Mouse (Mus musculus): ENCODE results near the gene Fiz1. TPM values are rescaled to one million over a fixed set of nuclear protein-coding genes. Genes with fewer than 3 reads are reported as not detected.

The Fiz1 gene
- polyA plus RNA-seq, 1 experiment from 2014 or later, result 48.6 TPM

DNA sequence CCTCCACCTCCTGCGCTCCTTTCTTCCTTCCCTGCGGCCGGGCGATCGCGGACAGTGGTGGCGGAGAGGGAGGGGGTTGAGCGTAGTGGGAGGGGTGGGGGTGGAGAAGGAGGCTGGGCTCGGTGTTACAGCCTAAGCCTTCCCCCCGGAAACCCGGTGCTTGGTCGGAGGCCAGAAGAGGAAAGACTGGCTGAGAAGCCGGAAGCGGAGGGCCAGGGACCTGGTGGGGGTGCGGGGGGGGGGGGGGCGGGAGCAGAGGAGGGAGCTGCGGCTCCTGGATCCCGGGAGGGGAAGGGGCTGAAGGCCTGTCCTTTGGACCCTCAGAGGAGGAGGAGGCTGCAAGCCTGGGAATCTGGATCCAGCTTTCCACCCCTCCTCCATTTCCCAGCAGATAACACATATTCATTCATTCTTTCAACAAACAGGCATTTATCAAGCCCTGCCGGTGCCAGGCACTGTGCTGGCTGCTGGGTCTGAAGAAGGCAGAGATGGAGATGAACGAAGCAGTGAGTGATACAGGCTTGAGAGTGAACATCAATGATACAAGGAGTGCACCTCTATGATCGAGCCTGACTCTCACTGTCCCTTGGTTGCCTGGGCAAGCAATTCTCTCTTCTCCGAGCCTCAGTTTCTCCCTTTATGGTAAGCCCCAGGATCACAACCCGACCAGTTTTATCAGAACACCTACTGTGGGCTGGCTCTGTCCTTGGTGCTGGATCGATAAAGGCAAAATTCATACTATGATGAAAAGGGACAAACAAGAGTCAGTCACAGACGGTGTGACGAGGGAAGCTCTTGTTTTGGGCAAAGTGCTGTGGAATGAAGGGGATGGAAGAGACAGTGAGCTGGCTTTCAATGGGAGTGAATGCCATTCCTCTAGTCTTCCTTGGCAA lies 18.2 kb downstream of the Fiz1 start, which contains the start of gene Zfp579:
Gene Zfp579, minus strand, starts transcription at position 156 of the 893 bp plus-strand sequence.
- peak within 1 kb of the TSS; percentile 76 for H3K4me3 ChIP-seq (ENCODE audit: low read length)
- peaks cover 8% of the 10 kb centered on the region; the same call in 1 of the 2 replicates for H3K27me3 ChIP-seq (ENCODE audit: control insufficient read depth, insufficient read depth, low read length)
- peak within 1 kb of the TSS; percentile 87 for H3K9ac ChIP-seq (ENCODE audit: low read depth, low read length)
- H3K4me2 ChIP-seq (replicated peaks; ENCODE audit: low read depth, low read length), result peak within 1 kb of the TSS; percentile 65
- peak; percentile 86 for ATAC-seq (ENCODE audit: low FRiP score, low TSS enrichment)
- H3K27ac ChIP-seq (ENCODE audit: low read depth, low read length), result peak within 1 kb of the TSS; percentile 52; the same call in 1 of the 2 replicates
- peaks cover 13% of the 10 kb centered on the region; the same call in 1 of the 2 replicates for H3K4me1 ChIP-seq (ENCODE audit: control insufficient read depth, insufficient read depth, low read length)
- WGBS, result 6% methylated on average over 18 of the region's 26 CpGs
- H3K36me3 ChIP-seq (ENCODE audit: control insufficient read depth, insufficient read depth, low read length), result peaks cover 19% of the 10 kb centered on the region
- peaks cover 17% of the 10 kb centered on the region for H3K9me3 ChIP-seq (ENCODE audit: control insufficient read depth, low read length)

- Histone ChIP-seq H3K9me3 (ENCODE audit: control insufficient read depth, low read length) (peaks cover 17% of the 10 kb centered on the region), H3K9ac (ENCODE audit: low read depth, low read length) (peak overlapping the region; percentile 87), H3K4me1 (ENCODE audit: control insufficient read depth, insufficient read depth, low read length) (peaks cover 13% of the 10 kb centered on the region; the same call in 1 of the 2 replicates), H3K27me3 (ENCODE audit: control insufficient read depth, insufficient read depth, low read length) (peaks cover 8% of the 10 kb centered on the region; the same call in 1 of the 2 replicates), H3K27ac (ENCODE audit: low read depth, low read length) (no peak overlapping the region), H3K36me3 (ENCODE audit: control insufficient read depth, insufficient read depth, low read length) (peaks cover 19% of the 10 kb centered on the region), H3K4me2 (replicated peaks; ENCODE audit: low read depth, low read length) (peak overlapping the region; percentile 65), H3K4me3 (ENCODE audit: low read length) (peak overlapping the region; percentile 76)
- WGBS, result 6% methylated on average over 19 of the region's 19 CpGs
- no peak for ATAC-seq (ENCODE audit: low FRiP score, low TSS enrichment)
Observed at GRCm38 (mm10) chr7:4995268-4996002, 19.1 kb downstream of the Fiz1 start.

DNA sequence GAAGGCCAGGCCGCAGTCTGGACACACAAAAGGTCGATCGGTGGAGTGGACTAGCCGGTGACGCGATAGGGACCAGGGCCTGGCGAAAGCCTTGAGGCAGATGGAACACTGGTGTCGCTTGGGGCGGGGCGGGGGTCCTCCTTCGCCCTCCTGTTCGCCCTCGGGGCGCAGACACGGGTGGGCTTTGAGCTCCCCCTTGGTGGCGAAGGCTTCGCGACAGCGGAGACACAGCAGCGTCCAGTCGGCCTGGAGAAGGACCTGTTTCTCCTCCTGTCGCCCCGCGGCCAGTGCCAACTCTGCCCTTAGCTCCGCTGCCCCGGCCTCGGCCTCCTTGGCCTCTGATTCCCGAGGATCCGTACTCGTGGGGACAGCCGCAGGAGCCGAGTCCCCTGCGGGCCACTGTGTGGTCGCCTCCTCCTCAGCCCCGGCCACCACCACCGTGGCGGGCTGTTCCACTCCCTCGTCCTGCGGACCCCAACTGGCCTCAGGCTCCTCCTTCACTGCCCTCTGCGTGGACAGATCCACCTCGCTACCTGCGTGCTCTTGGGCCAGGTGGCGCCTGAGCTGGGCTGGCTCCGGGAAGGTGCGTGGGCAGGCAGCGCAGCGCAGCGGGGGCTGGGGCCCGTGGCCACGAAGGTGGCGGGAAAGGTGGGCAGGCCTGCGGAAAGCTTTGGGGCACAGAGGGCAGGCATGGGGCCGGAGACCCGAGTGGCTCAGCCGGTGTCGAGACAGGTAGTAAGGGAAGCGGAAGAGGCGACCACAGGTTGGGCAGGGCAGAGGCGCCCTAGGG lies 20.3 kb downstream of the Fiz1 start:
- Histone ChIP-seq H3K27me3 (ENCODE audit: control insufficient read depth, insufficient read depth, low read length) (peaks cover 8% of the 10 kb centered on the region; the same call in 1 of the 2 replicates), H3K27ac (ENCODE audit: low read depth, low read length) (no peak overlapping the region), H3K9me3 (ENCODE audit: control insufficient read depth, low read length) (peaks cover 17% of the 10 kb centered on the region), H3K36me3 (ENCODE audit: control insufficient read depth, insufficient read depth, low read length) (peaks cover 19% of the 10 kb centered on the region), H3K4me1 (ENCODE audit: control insufficient read depth, insufficient read depth, low read length) (peaks cover 13% of the 10 kb centered on the region; the same call in 1 of the 2 replicates), H3K4me3 (ENCODE audit: low read length) (peak overlapping the region; percentile 9), H3K4me2 (replicated peaks; ENCODE audit: low read depth, low read length) (peak overlapping the region; percentile 65; the same call in 1 of the 2 replicates), H3K9ac (ENCODE audit: low read depth, low read length) (peak overlapping the region; percentile 18; the same call in 1 of the 2 replicates)
- 52% methylated on average over 59 of the region's 59 CpGs for WGBS
- ATAC-seq (ENCODE audit: low FRiP score, low TSS enrichment), result no peak

GRCm38 (mm10) chr7:4993347-4993998 lies 21.0 kb downstream of the Fiz1 start:
- H3K4me2 ChIP-seq (replicated peaks; ENCODE audit: low read depth, low read length), result no peak overlapping the region

DNA sequence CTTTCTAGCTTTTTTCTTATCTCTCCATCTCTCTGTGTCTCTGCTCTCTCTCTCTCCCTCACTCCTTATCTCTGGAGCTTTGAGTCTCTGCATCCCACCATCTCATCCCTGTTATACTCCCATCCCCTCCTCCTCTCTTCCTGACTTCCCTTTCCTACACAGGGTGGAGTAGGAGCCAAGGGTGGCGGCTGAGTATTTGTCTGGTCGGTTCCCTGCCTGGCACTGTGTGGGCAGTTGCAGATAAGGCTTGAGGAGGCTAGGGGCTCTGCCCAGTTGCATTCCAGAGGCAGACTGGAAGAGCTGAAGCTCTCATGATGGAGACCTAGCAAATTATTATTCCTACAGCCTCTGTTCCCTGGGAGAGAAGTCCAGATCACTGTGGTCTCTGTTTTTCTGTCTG lies 26.2 kb downstream of the Fiz1 start:
- H3K9me3 ChIP-seq (ENCODE audit: control insufficient read depth, low read length), result peaks cover 7% of the 10 kb centered on the region; the same call in 1 of the 2 replicates
- no peak overlapping the region for H3K27ac ChIP-seq (ENCODE audit: low read depth, low read length)
- no peaks in the 10 kb centered on the region for H3K27me3 ChIP-seq (ENCODE audit: control insufficient read depth, insufficient read depth, low read length)
- H3K36me3 ChIP-seq (ENCODE audit: control insufficient read depth, insufficient read depth, low read length), result peaks cover 11% of the 10 kb centered on the region
- WGBS, result 64% methylated on average over 2 of the region's 2 CpGs
- no peak overlapping the region for H3K4me3 ChIP-seq (ENCODE audit: low read length)
- no peak overlapping the region for H3K4me2 ChIP-seq (replicated peaks; ENCODE audit: low read depth, low read length)
- H3K9ac ChIP-seq (ENCODE audit: low read depth, low read length), result no peak overlapping the region
- ATAC-seq (ENCODE audit: low FRiP score, low TSS enrichment), result no peak
- no peaks in the 10 kb centered on the region for H3K4me1 ChIP-seq (ENCODE audit: control insufficient read depth, insufficient read depth, low read length)

More at GRCm38 (mm10) chr7:4993347-4993998, 21.0 kb downstream of the Fiz1 start:
- Histone ChIP-seq H3K27ac (ENCODE audit: low read depth, low read length) (no peak overlapping the region), H3K4me3 (ENCODE audit: low read length) (no peak overlapping the region), H3K9me3 (ENCODE audit: control insufficient read depth, low read length) (peaks cover 17% of the 10 kb centered on the region), H3K27me3 (ENCODE audit: control insufficient read depth, insufficient read depth, low read length) (peaks cover 8% of the 10 kb centered on the region; the same call in 1 of the 2 replicates), H3K4me1 (ENCODE audit: control insufficient read depth, insufficient read depth, low read length) (peaks cover 13% of the 10 kb centered on the region; the same call in 1 of the 2 replicates), H3K36me3 (ENCODE audit: control insufficient read depth, insufficient read depth, low read length) (peaks cover 19% of the 10 kb centered on the region), H3K9ac (ENCODE audit: low read depth, low read length) (peak overlapping the region; percentile 18; the same call in 1 of the 2 replicates)
- no peak for ATAC-seq (ENCODE audit: low FRiP score, low TSS enrichment)
- WGBS, result 41% methylated on average over 53 of the region's 55 CpGs

DNA sequence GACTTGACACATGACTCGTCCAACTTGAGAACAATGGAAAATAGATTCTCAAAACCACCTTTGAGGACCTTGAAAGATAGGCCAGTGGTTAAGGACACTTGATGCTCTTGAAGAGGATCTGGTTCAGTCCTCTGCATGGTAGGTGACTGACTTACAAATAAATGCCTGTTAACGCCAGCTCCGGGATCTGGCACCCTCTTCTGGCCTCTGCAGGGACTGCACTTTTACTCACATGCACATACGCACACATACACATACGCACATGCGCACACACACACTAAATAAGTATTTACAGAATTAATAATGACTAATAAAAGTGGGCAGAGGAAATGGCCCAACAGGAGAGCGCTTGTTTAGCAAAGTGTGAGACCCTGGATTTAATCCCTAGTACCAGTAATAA lies 37.7 kb downstream of the Fiz1 start:
- Histone ChIP-seq H3K27me3 (ENCODE audit: control insufficient read depth, insufficient read depth, low read length) (no peaks in the 10 kb centered on the region), H3K9me3 (ENCODE audit: control insufficient read depth, low read length) (peaks cover 3% of the 10 kb centered on the region; the same call in 1 of the 2 replicates), H3K4me3 (ENCODE audit: low read length) (no peak overlapping the region), H3K4me2 (replicated peaks; ENCODE audit: low read depth, low read length) (no peak overlapping the region), H3K9ac (ENCODE audit: low read depth, low read length) (no peak overlapping the region), H3K36me3 (ENCODE audit: control insufficient read depth, insufficient read depth, low read length) (no peaks in the 10 kb centered on the region), H3K4me1 (ENCODE audit: control insufficient read depth, insufficient read depth, low read length) (no peaks in the 10 kb centered on the region), H3K27ac (ENCODE audit: low read depth, low read length) (no peak overlapping the region)
- ATAC-seq (ENCODE audit: low FRiP score, low TSS enrichment), result no peak
- 92% methylated on average over 7 of the region's 7 CpGs for WGBS

DNA sequence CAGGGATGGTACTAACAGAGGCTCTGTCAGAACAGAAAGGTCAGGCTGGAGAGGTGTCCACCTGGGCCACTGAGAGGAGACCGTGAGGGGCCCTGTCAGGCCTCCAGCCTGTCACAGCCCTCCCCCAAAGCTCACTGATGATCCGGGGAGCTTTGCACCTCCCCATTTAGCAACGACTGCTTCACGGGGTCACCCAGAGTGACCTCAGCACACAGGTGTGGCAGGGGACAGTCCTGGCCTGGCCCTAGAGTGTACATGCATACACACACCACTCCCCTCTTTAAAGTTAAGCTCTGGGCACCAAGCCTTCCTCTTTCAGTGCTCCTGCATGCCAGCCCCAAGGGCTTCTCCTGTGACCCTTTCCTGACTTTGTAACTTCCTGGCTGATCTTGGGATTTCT lies 39.0 kb downstream of the Fiz1 start:
- no peaks in the 10 kb centered on the region for H3K27me3 ChIP-seq (ENCODE audit: control insufficient read depth, insufficient read depth, low read length)
- ATAC-seq (ENCODE audit: low FRiP score, low TSS enrichment), result no peak
- 47% methylated on average over 4 of the region's 4 CpGs for WGBS

More for the DNA sequence above, 39.0 kb downstream of the Fiz1 start:
- Histone ChIP-seq H3K4me2 (replicated peaks; ENCODE audit: low read depth, low read length) (no peak overlapping the region), H3K27ac (ENCODE audit: low read depth, low read length) (no peak overlapping the region), H3K9me3 (ENCODE audit: control insufficient read depth, low read length) (peaks cover 3% of the 10 kb centered on the region; the same call in 1 of the 2 replicates), H3K4me3 (ENCODE audit: low read length) (no peak overlapping the region), H3K36me3 (ENCODE audit: control insufficient read depth, insufficient read depth, low read length) (no peaks in the 10 kb centered on the region), H3K4me1 (ENCODE audit: control insufficient read depth, insufficient read depth, low read length) (no peaks in the 10 kb centered on the region), H3K9ac (ENCODE audit: low read depth, low read length) (no peak overlapping the region)
